Mouse (Mus musculus) heart, adult 2 months (tissue): ENCODE results near the gene Jaml. TPM values are rescaled to one million over a fixed set of nuclear protein-coding genes. Genes with fewer than 3 reads are reported as not detected.

Experiments used
- DNase-seq, 2 experiments: peaks; one replicate each; pipeline ENCODE4 v3.0.0; 2021
- H3K27ac ChIP-seq: fragments of 200-600 bp; 2 replicates; pipeline ENCODE4 v1.8.1; 2022
- H3K27me3 ChIP-seq: fragments of 200-500 bp; 2 replicates; pipeline ENCODE4 v1.6.1; 2012; ENCODE audit warnings: mild to moderate bottlenecking, low read length, inconsistent platforms, mixed read lengths; ENCODE audit not compliant: control insufficient read depth, insufficient read depth
- H3K36me3 ChIP-seq: fragments of 200-500 bp; 2 replicates; pipeline ENCODE4 v1.6.1; 2012; ENCODE audit warnings: low read length, inconsistent platforms; ENCODE audit not compliant: control insufficient read depth, insufficient read depth
- H3K4me1 ChIP-seq: fragments of 200-500 bp; 2 replicates; pipeline ENCODE4 v1.6.1; 2011; ENCODE audit warnings: low read length; ENCODE audit not compliant: control insufficient read depth, insufficient read depth
- H3K4me3 ChIP-seq: fragments of 200-600 bp; 2 replicates; pipeline ENCODE4 v1.8.1; 2022
- H3K79me2 ChIP-seq: fragments of 200-500 bp; replicated peaks from 2 replicates; pipeline ENCODE4 v1.6.1; 2012; ENCODE audit warnings: mild to moderate bottlenecking, inconsistent platforms, low read length, moderate library complexity, mixed read lengths; ENCODE audit not compliant: control insufficient read depth, insufficient read depth
- H3K9ac ChIP-seq: fragments of 200-500 bp; 2 replicates; pipeline ENCODE4 v1.6.1; 2012; ENCODE audit warnings: low read depth, mild to moderate bottlenecking, control low read depth, inconsistent platforms, low read length, mixed read lengths
- CTCF ChIP-seq: fragments of 200-600 bp; IDR thresholded peaks from 2 replicates; pipeline ENCODE4 v1.8.1; 2022; ENCODE audit warnings: antibody characterized with exemption, mild to moderate bottlenecking, moderate library complexity
- EP300 ChIP-seq: fragments of 200-500 bp; IDR thresholded peaks from 2 replicates; pipeline ENCODE4 v1.6.1; 2011; ENCODE audit warnings: low read depth, low read length, control low read depth; ENCODE audit not compliant: insufficient read depth
- POLR2A ChIP-seq: fragments of 200-500 bp; IDR thresholded peaks from 2 replicates; pipeline ENCODE4 v1.6.1; 2011; ENCODE audit warnings: mild to moderate bottlenecking, low read depth, low read length, control low read depth; ENCODE audit not compliant: insufficient read depth
- WGBS: fragments of 180-500 bp; shearing (Covaris S2); methylation state at CpG from one replicate; pipeline ENCODE4 v1.1.7; 2018; 5-methylcytosine and 5-hydroxymethylcytosine counted together
- intact Hi-C: fragments of 180-260 bp; cut with DNase I; formaldehyde crosslinking; loops from one replicate; pipeline ENCODE4 v1.15.1; 2025
- polyA plus RNA-seq: library from polyadenylated mRNA; depleted of rRNA; stranded (reverse); fragments of >200 nt; gene quantifications from 2 replicates; pipeline ENCODE4 v1.2.3, GENCODE M21; 2012; rRNA removed
- total RNA-seq, 2 experiments: library from RNA; stranded (reverse); gene quantifications; 2 replicates each; pipeline ENCODE4 v1.2.3; 2021

The Jaml gene
- total and polyA plus RNA-seq, 3 experiments = 0.14 to 0.29 (median 0.20) TPM

- Histone ChIP-seq H3K4me1 (no peaks in the 10 kb centered on the region), H3K4me3 (no peak overlapping the region), H3K27ac (no peak overlapping the region), H3K36me3 (no peaks in the 10 kb centered on the region), H3K9ac (no peak overlapping the region), H3K79me2 (no peaks in the 10 kb centered on the region), H3K27me3 (peaks cover 3% of the 10 kb centered on the region)
- no peak for DNase-seq
- intact Hi-C loops = no loop called here
- TF ChIP-seq EP300 (no peak), CTCF (no peak), POLR2A (no peak)
- 74% methylated on average over 7 of the region's 7 CpGs for WGBS
Observed at GRCm38 (mm10) chr9:45140945-45141344, 62.0 kb downstream of the Jaml start.

GRCm38 (mm10) chr9:45142686-45143085 is 63.7 kb downstream of the Jaml start:
- intact Hi-C loops = no loop called here
- TF ChIP-seq EP300 (no peak), CTCF (no peak), POLR2A (no peak)
- peaks cover 3% of the 10 kb centered on the region for H3K27me3 ChIP-seq
- WGBS = 44% methylated on average over 3 of the region's 3 CpGs
- no peak overlapping the region for H3K9ac ChIP-seq
- H3K4me1 ChIP-seq = no peaks in the 10 kb centered on the region
- no peak overlapping the region for H3K27ac ChIP-seq
- H3K79me2 ChIP-seq = no peaks in the 10 kb centered on the region
- no peak overlapping the region for H3K4me3 ChIP-seq
- DNase-seq = no peak
- no peaks in the 10 kb centered on the region for H3K36me3 ChIP-seq

GRCm38 (mm10) chr9:45145533-45146266 is 66.7 kb downstream of the Jaml start:
- H3K79me2 ChIP-seq = no peaks in the 10 kb centered on the region
- H3K36me3 ChIP-seq = no peaks in the 10 kb centered on the region
- intact Hi-C loops = loop anchor here (1.0 to 5.0 kb wide), 3 partner anchors 24 to 173 kb away; no protein-coding TSS in a partner anchor
- DNase-seq = no peak
- 9% methylated on average over 27 of the region's 27 CpGs for WGBS
- H3K9ac ChIP-seq = no peak overlapping the region
- no peak overlapping the region for H3K4me3 ChIP-seq
- H3K27ac ChIP-seq = no peak overlapping the region
- TF ChIP-seq CTCF (no peak), POLR2A (no peak), EP300 (no peak)
- no peaks in the 10 kb centered on the region; the same call in 1 of the 2 replicates for H3K27me3 ChIP-seq
- H3K4me1 ChIP-seq = no peaks in the 10 kb centered on the region

- 0% methylated on average over 5 of the region's 5 CpGs for WGBS
- H3K4me3 ChIP-seq = no peak overlapping the region
- peak; percentile 40 to 71 for DNase-seq
Observed at GRCm38 (mm10) chr9:45146267-45146597, 67.2 kb downstream of the Jaml start.

DNA sequence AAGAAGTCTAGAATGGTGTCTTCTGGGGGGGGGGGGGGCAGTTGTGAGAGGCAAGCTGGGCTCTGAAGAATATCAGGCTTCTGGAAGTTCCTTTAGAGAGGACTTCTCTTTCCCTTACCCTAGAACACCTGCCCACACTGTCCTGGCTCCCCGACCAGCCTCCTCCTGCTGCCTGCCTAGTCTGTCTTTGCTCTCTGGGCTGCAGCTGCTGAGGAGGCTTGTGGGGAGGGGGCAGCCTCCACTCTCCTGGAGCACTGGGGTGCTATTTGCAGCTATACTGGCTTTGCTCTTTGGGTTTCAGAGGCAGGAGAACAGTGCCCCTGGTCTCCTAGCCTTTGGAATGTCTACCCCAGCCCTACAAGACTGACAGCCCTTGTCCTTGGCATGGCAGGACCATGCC is 72.0 kb downstream of the Jaml start:
- no peak for TF ChIP-seq EP300
- no peak for TF ChIP-seq CTCF
- TF ChIP-seq POLR2A = no peak
- Histone ChIP-seq H3K79me2 (no peaks in the 10 kb centered on the region), H3K4me1 (no peaks in the 10 kb centered on the region), H3K27ac (no peak overlapping the region), H3K36me3 (no peaks in the 10 kb centered on the region), H3K9ac (no peak overlapping the region), H3K4me3 (no peak overlapping the region), H3K27me3 (no peaks in the 10 kb centered on the region; the same call in 1 of the 2 replicates)
- WGBS = 63% methylated on average over 1 of the region's 1 CpGs
- intact Hi-C loops = no loop called here
- DNase-seq = no peak

More at GRCm38 (mm10) chr9:45146267-45146597, 67.2 kb downstream of the Jaml start:
- intact Hi-C loops = loop anchor here (1.0 to 5.0 kb wide), 3 partner anchors 25 to 174 kb away; no protein-coding TSS in a partner anchor
- H3K79me2 ChIP-seq = no peaks in the 10 kb centered on the region
- H3K27me3 ChIP-seq = no peaks in the 10 kb centered on the region; the same call in 1 of the 2 replicates
- H3K36me3 ChIP-seq = no peaks in the 10 kb centered on the region
- H3K9ac ChIP-seq = no peak overlapping the region
- peak; percentile 91; the same call in 1 of the 2 replicates for TF ChIP-seq CTCF
- no peak for TF ChIP-seq POLR2A
- TF ChIP-seq EP300 = 0 out of 2 replicates have a peak, but pooled peaks have one; percentile 22
- no peak overlapping the region for H3K27ac ChIP-seq
- no peaks in the 10 kb centered on the region for H3K4me1 ChIP-seq

- TF ChIP-seq POLR2A = no peak
- no peak for TF ChIP-seq CTCF
- no peak for TF ChIP-seq EP300
- no peak for DNase-seq
- H3K4me1 ChIP-seq = no peaks in the 10 kb centered on the region
- no peaks in the 10 kb centered on the region for H3K36me3 ChIP-seq
- no peak overlapping the region for H3K9ac ChIP-seq
- H3K4me3 ChIP-seq = no peak overlapping the region
- no peaks in the 10 kb centered on the region for H3K27me3 ChIP-seq
- 53% methylated on average over 7 of the region's 7 CpGs for WGBS
- no peak overlapping the region for H3K27ac ChIP-seq
- intact Hi-C loops = no loop called here
- H3K79me2 ChIP-seq = no peaks in the 10 kb centered on the region
Observed at GRCm38 (mm10) chr9:45153361-45153760, 74.4 kb downstream of the Jaml start.

Other genes with a start within 250 kb of the Jaml start
- gene Kmt2a, start 197.9 kb upstream of the Jaml start, total RNA-seq = 10 to 100 TPM; 25.7 to 25.9 TPM
- gene Kmt2a, start 197.9 kb upstream of the Jaml start, polyA plus RNA-seq = 11.8 and 12.9 TPM in 2 replicates
- gene Atp5l, start 158.4 kb upstream of the Jaml start, total RNA-seq = 1,000 to 10,000 TPM; 1,478 to 1,698 TPM
- gene Atp5l, start 158.4 kb upstream of the Jaml start, polyA plus RNA-seq = 1,092 and 1,784 TPM in 2 replicates
- 10 to 100 TPM; 36.1 to 39.6 TPM for gene Ube4a, start 113.6 kb upstream of the Jaml start, total RNA-seq
- gene Ube4a, start 113.6 kb upstream of the Jaml start, polyA plus RNA-seq = 8.4 and 17.0 TPM in 2 replicates
- under 1 TPM; 0.25 to 0.39 TPM for gene Cd3g, start 98.8 kb upstream of the Jaml start, total RNA-seq
- 0.64 and 1.5 TPM in 2 replicates for gene Cd3g, start 98.8 kb upstream of the Jaml start, polyA plus RNA-seq
- gene Cd3d, start 97.4 kb upstream of the Jaml start, total RNA-seq = under 1 TPM in 1 of 2 experiments, not detected in 1; 0.66 TPM
- gene Cd3d, start 97.4 kb upstream of the Jaml start, polyA plus RNA-seq = 0.29 and 0.92 TPM in 2 replicates
- gene Cd3e, start 69.6 kb upstream of the Jaml start, total RNA-seq = under 1 TPM; 0.21 to 0.66 TPM
- gene Cd3e, start 69.6 kb upstream of the Jaml start, polyA plus RNA-seq = 0.32 and 1.5 TPM in 2 replicates
- 1 to 10 TPM in 1 of 2 experiments, under 1 TPM in 1; 0.77 to 1.2 TPM for gene Mpzl2, start 39.4 kb upstream of the Jaml start, total RNA-seq
- gene Mpzl2, start 39.4 kb upstream of the Jaml start, polyA plus RNA-seq = 1.6 and 1.8 TPM in 2 replicates
- gene Mpzl3, start 24.0 kb upstream of the Jaml start, total RNA-seq = 1 to 10 TPM; 1.4 to 1.8 TPM
- 0.82 and 1.2 TPM in 2 replicates for gene Mpzl3, start 24.0 kb upstream of the Jaml start, polyA plus RNA-seq
- gene Scn2b, start 38.6 kb downstream of the Jaml start, total RNA-seq = 1 to 10 TPM; 1.2 to 1.3 TPM
- 0.23 and 0.31 TPM in 2 replicates for gene Scn2b, start 38.6 kb downstream of the Jaml start, polyA plus RNA-seq
- 10 to 100 TPM; 14.2 to 16.9 TPM for gene Scn4b, start 59.2 kb downstream of the Jaml start, total RNA-seq
- gene Scn4b, start 59.2 kb downstream of the Jaml start, polyA plus RNA-seq = 5.1 and 8.3 TPM in 2 replicates
- not detected for gene BC049352, start 102.8 kb downstream of the Jaml start, total RNA-seq
- gene BC049352, start 102.8 kb downstream of the Jaml start, polyA plus RNA-seq = 0.09 and 0.23 TPM in 2 replicates
- not detected for gene Tmprss4, start 124.9 kb downstream of the Jaml start, total RNA-seq
- gene Tmprss4, start 124.9 kb downstream of the Jaml start, polyA plus RNA-seq = 0.82 TPM in 1 of 2 replicates, not detected in the other
- 1 to 10 TPM; 1.7 to 1.8 TPM for gene Il10ra, start 190.0 kb downstream of the Jaml start, total RNA-seq
- 3.6 and 3.7 TPM in 2 replicates for gene Il10ra, start 190.0 kb downstream of the Jaml start, polyA plus RNA-seq
- 1 to 10 TPM; 5.4 to 6.9 TPM for gene Tmprss13, start 239.9 kb downstream of the Jaml start, total RNA-seq
- 0.94 and 6.9 TPM in 2 replicates for gene Tmprss13, start 239.9 kb downstream of the Jaml start, polyA plus RNA-seq